Mouse (Mus musculus): ENCODE data around the gene Dab2. TPM values are rescaled to one million over a fixed set of nuclear protein-coding genes. Genes with fewer than 3 reads are reported as not detected.

Gene Dab2
- polyA plus RNA-seq, 1 experiment = 9.8 TPM

- Histone ChIP-seq H3K4me1 (ENCODE audit: control insufficient read depth, insufficient read depth, low read length) (no peaks in the 10 kb centered on the region), H3K27ac (ENCODE audit: control insufficient read depth, insufficient read depth, low read depth, low read length, poor library complexity) (no peak overlapping the region), H3K4me3 (replicated peaks; ENCODE audit: control insufficient read depth, low read depth, low read length) (no peak overlapping the region)
- WGBS = 86% methylated on average over 7 of the region's 7 CpGs
- TF ChIP-seq CTCF (IDR thresholded peaks at IDR 0.05; ENCODE audit: control insufficient read depth, insufficient read depth, low read length) = no peak
- no peak for TF ChIP-seq POLR2A (IDR thresholded peaks at IDR 0.05; ENCODE audit: borderline replicate concordance, control insufficient read depth, low read depth, low read length)
Measured at GRCm38 (mm10) chr15:6435281-6435680, 135.7 kb downstream of the Dab2 start.

DNA sequence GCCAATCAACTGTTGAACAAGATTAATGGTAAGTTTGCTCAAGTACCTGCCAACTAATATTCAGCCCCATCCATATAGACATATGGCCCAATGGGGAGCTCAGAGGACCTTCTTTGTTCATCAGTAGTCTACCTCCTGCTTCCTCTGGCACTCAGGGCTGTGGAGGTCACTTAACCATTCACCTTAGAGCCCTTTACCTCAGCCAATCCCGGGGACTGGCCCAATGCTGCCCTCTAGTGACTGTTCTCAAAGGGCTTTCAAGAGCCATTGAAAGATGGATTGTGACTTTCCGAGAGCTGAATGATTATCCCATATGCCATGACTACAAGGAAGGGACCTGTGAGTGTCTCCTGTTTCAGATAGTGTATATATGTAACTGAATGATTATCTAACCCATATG, 136.2 kb downstream of the Dab2 start:
- TF ChIP-seq CTCF (IDR thresholded peaks at IDR 0.05; ENCODE audit: control insufficient read depth, insufficient read depth, low read length) (peak; percentile 54), POLR2A (IDR thresholded peaks at IDR 0.05; ENCODE audit: borderline replicate concordance, control insufficient read depth, low read depth, low read length) (no peak)
- Histone ChIP-seq H3K27ac (ENCODE audit: control insufficient read depth, insufficient read depth, low read depth, low read length, poor library complexity) (no peak overlapping the region), H3K4me3 (replicated peaks; ENCODE audit: control insufficient read depth, low read depth, low read length) (no peak overlapping the region), H3K4me1 (ENCODE audit: control insufficient read depth, insufficient read depth, low read length) (no peaks in the 10 kb centered on the region)
- WGBS = 32% methylated on average over 2 of the region's 2 CpGs

GRCm38 (mm10) chr15:6438685-6439084, 139.1 kb downstream of the Dab2 start:
- TF ChIP-seq CTCF (IDR thresholded peaks at IDR 0.05; ENCODE audit: control insufficient read depth, insufficient read depth, low read length) (no peak), POLR2A (IDR thresholded peaks at IDR 0.05; ENCODE audit: borderline replicate concordance, control insufficient read depth, low read depth, low read length) (no peak)
- 88% methylated on average over 3 of the region's 3 CpGs for WGBS
- Histone ChIP-seq H3K4me3 (replicated peaks; ENCODE audit: control insufficient read depth, low read depth, low read length) (no peak overlapping the region), H3K27ac (ENCODE audit: control insufficient read depth, insufficient read depth, low read depth, low read length, poor library complexity) (no peak overlapping the region), H3K4me1 (ENCODE audit: control insufficient read depth, insufficient read depth, low read length) (no peaks in the 10 kb centered on the region)

GRCm38 (mm10) chr15:6444452-6444851, 144.9 kb downstream of the Dab2 start:
- H3K27ac ChIP-seq (ENCODE audit: control insufficient read depth, insufficient read depth, low read depth, low read length, poor library complexity) = no peak overlapping the region
- H3K4me1 ChIP-seq (ENCODE audit: control insufficient read depth, insufficient read depth, low read length) = no peaks in the 10 kb centered on the region
- H3K4me3 ChIP-seq (replicated peaks; ENCODE audit: control insufficient read depth, low read depth, low read length) = no peak overlapping the region
- TF ChIP-seq POLR2A (IDR thresholded peaks at IDR 0.05; ENCODE audit: borderline replicate concordance, control insufficient read depth, low read depth, low read length) (no peak), CTCF (IDR thresholded peaks at IDR 0.05; ENCODE audit: control insufficient read depth, insufficient read depth, low read length) (no peak)
- 71% methylated on average over 2 of the region's 2 CpGs for WGBS

GRCm38 (mm10) chr15:6445135-6445534, 145.5 kb downstream of the Dab2 start, which contains the start of gene C9:
Gene C9 (plus strand): TSS chr15:6445327.
- 70% methylated on average over 2 of the region's 2 CpGs for WGBS
- Histone ChIP-seq H3K4me1 (ENCODE audit: control insufficient read depth, insufficient read depth, low read length) (no peaks in the 10 kb centered on the region), H3K27ac (ENCODE audit: control insufficient read depth, insufficient read depth, low read depth, low read length, poor library complexity) (no peak within 1 kb of the TSS), H3K4me3 (replicated peaks; ENCODE audit: control insufficient read depth, low read depth, low read length) (no peak within 1 kb of the TSS)
- TF ChIP-seq POLR2A (IDR thresholded peaks at IDR 0.05; ENCODE audit: borderline replicate concordance, control insufficient read depth, low read depth, low read length) (no peak), CTCF (IDR thresholded peaks at IDR 0.05; ENCODE audit: control insufficient read depth, insufficient read depth, low read length) (no peak)

DNA sequence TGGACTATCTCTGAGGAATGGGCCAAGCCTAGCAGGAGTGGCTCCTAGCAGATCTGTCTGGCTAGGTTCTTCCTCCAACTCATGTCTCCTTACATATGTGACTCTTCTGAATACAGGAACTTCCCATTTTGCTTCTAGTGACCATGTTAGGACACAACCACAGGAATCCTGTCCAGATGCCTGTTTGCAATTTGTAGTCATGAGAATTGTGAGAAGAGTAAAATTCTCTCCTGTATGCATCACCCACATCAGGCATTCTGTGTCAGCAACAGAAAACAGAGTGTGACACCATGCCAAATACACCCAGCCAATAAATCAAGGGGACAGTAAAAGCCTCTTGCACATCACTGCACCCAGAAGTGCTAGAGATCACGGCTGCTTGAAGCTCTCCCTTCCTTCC, 146.6 kb downstream of the Dab2 start:
- no peak for TF ChIP-seq POLR2A (IDR thresholded peaks at IDR 0.05; ENCODE audit: borderline replicate concordance, control insufficient read depth, low read depth, low read length)
- TF ChIP-seq CTCF (IDR thresholded peaks at IDR 0.05; ENCODE audit: control insufficient read depth, insufficient read depth, low read length) = no peak
- H3K4me1 ChIP-seq (ENCODE audit: control insufficient read depth, insufficient read depth, low read length) = no peaks in the 10 kb centered on the region
- WGBS = 58% methylated on average over 1 of the region's 1 CpGs

DNA sequence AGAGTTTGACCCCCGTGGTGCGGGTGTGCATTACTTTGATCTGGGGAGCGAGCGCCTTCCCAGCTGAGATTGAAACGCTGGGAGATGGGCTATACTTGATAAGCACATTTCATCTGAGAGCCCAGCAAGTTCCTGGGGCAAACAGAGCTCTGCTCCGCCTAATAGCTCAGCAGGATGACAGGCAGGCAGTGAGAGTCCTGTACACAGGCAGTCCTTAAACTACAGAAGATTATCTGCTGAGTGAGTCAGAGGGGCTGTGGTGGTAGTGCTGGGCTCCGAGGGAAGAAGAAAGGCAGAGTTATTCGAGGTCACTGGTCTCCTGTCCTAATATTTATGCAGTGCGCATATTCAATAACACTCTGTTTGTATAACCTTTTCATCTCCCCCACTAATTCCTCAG, 149.3 kb downstream of the Dab2 start:
- WGBS = 70% methylated on average over 9 of the region's 9 CpGs
- TF ChIP-seq POLR2A (IDR thresholded peaks at IDR 0.05; ENCODE audit: borderline replicate concordance, control insufficient read depth, low read depth, low read length) (no peak), CTCF (IDR thresholded peaks at IDR 0.05; ENCODE audit: control insufficient read depth, insufficient read depth, low read length) (no peak)

More for the DNA sequence above, 146.6 kb downstream of the Dab2 start:
- Histone ChIP-seq H3K4me3 (replicated peaks; ENCODE audit: control insufficient read depth, low read depth, low read length) (no peak overlapping the region), H3K27ac (ENCODE audit: control insufficient read depth, insufficient read depth, low read depth, low read length, poor library complexity) (no peak overlapping the region)

DNA sequence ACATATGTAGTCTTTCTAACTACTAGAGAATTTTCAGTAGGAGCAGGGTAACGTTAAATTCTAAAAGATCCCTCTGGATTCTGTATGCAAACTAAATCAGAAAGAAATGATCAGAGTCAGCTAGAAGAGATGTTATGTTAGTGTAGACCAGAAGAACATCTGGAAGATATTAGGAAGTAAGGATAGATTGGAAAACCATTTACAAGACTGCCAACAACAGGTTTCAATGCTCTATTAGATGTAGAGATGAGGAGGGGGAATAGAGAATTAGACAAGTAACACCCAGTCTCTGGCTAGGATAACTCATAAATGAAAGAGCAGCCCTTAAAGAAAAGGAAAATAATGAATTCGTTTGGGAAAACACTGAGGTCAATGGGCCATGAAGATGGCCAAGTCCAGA, 154.9 kb downstream of the Dab2 start:
- Histone ChIP-seq H3K27ac (ENCODE audit: control insufficient read depth, insufficient read depth, low read depth, low read length, poor library complexity) (no peak overlapping the region), H3K4me1 (ENCODE audit: control insufficient read depth, insufficient read depth, low read length) (no peaks in the 10 kb centered on the region), H3K4me3 (replicated peaks; ENCODE audit: control insufficient read depth, low read depth, low read length) (no peak overlapping the region)
- WGBS = 75% methylated on average over 2 of the region's 2 CpGs
- TF ChIP-seq CTCF (IDR thresholded peaks at IDR 0.05; ENCODE audit: control insufficient read depth, insufficient read depth, low read length) (no peak), POLR2A (IDR thresholded peaks at IDR 0.05; ENCODE audit: borderline replicate concordance, control insufficient read depth, low read depth, low read length) (no peak)

More for the DNA sequence above, 149.3 kb downstream of the Dab2 start:
- H3K27ac ChIP-seq (ENCODE audit: control insufficient read depth, insufficient read depth, low read depth, low read length, poor library complexity) = no peak overlapping the region
- no peak overlapping the region for H3K4me3 ChIP-seq (replicated peaks; ENCODE audit: control insufficient read depth, low read depth, low read length)
- no peaks in the 10 kb centered on the region for H3K4me1 ChIP-seq (ENCODE audit: control insufficient read depth, insufficient read depth, low read length)

GRCm38 (mm10) chr15:6461381-6461780, 161.8 kb downstream of the Dab2 start:
- 87% methylated on average over 8 of the region's 8 CpGs for WGBS
- TF ChIP-seq POLR2A (IDR thresholded peaks at IDR 0.05; ENCODE audit: borderline replicate concordance, control insufficient read depth, low read depth, low read length) (no peak), CTCF (IDR thresholded peaks at IDR 0.05; ENCODE audit: control insufficient read depth, insufficient read depth, low read length) (no peak)
- H3K4me1 ChIP-seq (ENCODE audit: control insufficient read depth, insufficient read depth, low read length) = no peaks in the 10 kb centered on the region
- no peak overlapping the region for H3K27ac ChIP-seq (ENCODE audit: control insufficient read depth, insufficient read depth, low read depth, low read length, poor library complexity)
- no peak overlapping the region for H3K4me3 ChIP-seq (replicated peaks; ENCODE audit: control insufficient read depth, low read depth, low read length)
